Mouse (Mus musculus) c-Kit-positive CD71-negative TER-119-negative erythroid progenitor cells, embryonic 14.5 days (primary cell): ENCODE measurements at regions not wholly inside any gene's neighbourhood (a gene's known extent, or its start where the extent isn't known, plus 50 kb on each side); places are given as distances from the start of the nearest gene placed in this dataset.

Experiments used
- DNase-seq: peaks from one replicate; pipeline ENCODE4 v3.0.0-alpha.2; 2013; ENCODE audit warnings: low read depth

- no peak for DNase-seq
Observed at GRCm38 (mm10) chr10:67819534-67819933, 92.9 kb downstream of the Zfp365 start.

GRCm38 (mm10) chr10:67813901-67814300 is 98.6 kb downstream of the Zfp365 start:
- no peak for DNase-seq

GRCm38 (mm10) chr10:67805131-67805530 is 107.3 kb downstream of the Zfp365 start:
- no peak for DNase-seq

- DNase-seq, result peak; percentile 17
Observed at GRCm38 (mm10) chr10:67804637-67805036, 107.8 kb downstream of the Zfp365 start.

GRCm38 (mm10) chr10:67802156-67802555 is 110.3 kb downstream of the Zfp365 start:
- no peak for DNase-seq

- no peak for DNase-seq
Observed at GRCm38 (mm10) chr10:67801619-67802018, 110.8 kb downstream of the Zfp365 start.

- no peak for DNase-seq
Observed at GRCm38 (mm10) chr10:67798991-67799390, 113.5 kb downstream of the Zfp365 start.

GRCm38 (mm10) chr10:67793206-67793605 is 119.3 kb downstream of the Zfp365 start:
- DNase-seq, result no peak

- DNase-seq, result no peak
Observed at GRCm38 (mm10) chr10:67789651-67790050, 122.8 kb downstream of the Zfp365 start.

- no peak for DNase-seq
Observed at GRCm38 (mm10) chr10:67788116-67788515, 124.3 kb downstream of the Zfp365 start.

- no peak for DNase-seq
Observed at GRCm38 (mm10) chr10:67785563-67785962, 126.9 kb downstream of the Zfp365 start.

GRCm38 (mm10) chr10:67778341-67778740 is 134.1 kb downstream of the Zfp365 start:
- no peak for DNase-seq

GRCm38 (mm10) chr10:67777721-67778120 is 134.7 kb downstream of the Zfp365 start:
- no peak for DNase-seq

- DNase-seq, result no peak
Observed at GRCm38 (mm10) chr10:67776851-67777250, 135.6 kb downstream of the Zfp365 start.

- no peak for DNase-seq
Observed at GRCm38 (mm10) chr10:67771796-67772195, 140.7 kb downstream of the Zfp365 start.

GRCm38 (mm10) chr10:67766099-67766498 is 146.4 kb downstream of the Zfp365 start:
- DNase-seq, result peak; percentile 53

GRCm38 (mm10) chr10:67760424-67760823 is 152.0 kb downstream of the Zfp365 start:
- DNase-seq, result no peak

GRCm38 (mm10) chr10:67748121-67748520 is 164.3 kb downstream of the Zfp365 start:
- DNase-seq, result no peak

GRCm38 (mm10) chr10:67747461-67747860 is 165.0 kb downstream of the Zfp365 start:
- DNase-seq, result no peak

- DNase-seq, result no peak
Observed at GRCm38 (mm10) chr10:67746140-67746539, 166.3 kb downstream of the Zfp365 start.

GRCm38 (mm10) chr10:67743561-67743960 is 168.9 kb downstream of the Zfp365 start:
- no peak for DNase-seq

GRCm38 (mm10) chr10:67742824-67743223 is 169.6 kb downstream of the Zfp365 start:
- no peak for DNase-seq

GRCm38 (mm10) chr10:67742305-67742704 is 170.2 kb downstream of the Zfp365 start:
- DNase-seq, result no peak

GRCm38 (mm10) chr10:67739199-67739598 is 173.3 kb downstream of the Zfp365 start:
- no peak for DNase-seq

- no peak for DNase-seq
Observed at GRCm38 (mm10) chr10:67736636-67737035, 175.8 kb downstream of the Zfp365 start.
